Mouse (Mus musculus): ENCODE results near the gene Otub1.

- TF ChIP-seq POLR2A (IDR thresholded peaks at IDR 0.05; ENCODE audit: extremely low read depth, insufficient read depth, low read length) = no peak
- no peak for TF ChIP-seq CTCF (IDR thresholded peaks at IDR 0.05; ENCODE audit: extremely low read depth, insufficient read depth, low read length)
These were observed 1.2 kb downstream of the Otub1 start for GRCm38 (mm10) chr19:7204898-7205297.
